Mouse (Mus musculus): Measurements from ENCODE around the gene Vmn2r24.
"Not testable (repeated sequence)": the region's sequence is repeated elsewhere in the genome, so short reads cannot be mapped to it uniquely, and the experiment has no call there.

- TF ChIP-seq CTCF (IDR thresholded peaks at IDR 0.05; ENCODE audit: low read depth, low read length); POLR2A (IDR thresholded peaks at IDR 0.05; ENCODE audit: extremely low read depth, insufficient read depth, low read length): not testable (repeated sequence)
Measured at GRCm38 (mm10) chr6:123810291-123810690, 31.6 kb downstream of the Vmn2r24 start.
